Mouse (Mus musculus): Measurements from ENCODE around the gene Thap3.

GRCm38 (mm10) chr4:151959849-151960512 lies 28.8 kb downstream of the Thap3 start:
- no peak for TF ChIP-seq CTCF (conservative IDR thresholded peaks at IDR 0.05 in 1 of 2, IDR thresholded peaks at IDR 0.05 in 1 of 2; ENCODE audit: low read depth in 2 of 2, low read length in 2 of 2)
- no peak for TF ChIP-seq CHD1 (IDR thresholded peaks at IDR 0.05; ENCODE audit: low read depth, low read length)
- TF ChIP-seq USF1 (IDR thresholded peaks at IDR 0.05; ENCODE audit: low read depth, low read length) = no peak
- no peak for TF ChIP-seq POLR2A (IDR thresholded peaks at IDR 0.05; ENCODE audit: low read depth, low read length)
- no peak for TF ChIP-seq ZC3H11A (IDR thresholded peaks at IDR 0.05; ENCODE audit: low read depth, low read length)
- TF ChIP-seq RCOR1 (conservative IDR thresholded peaks at IDR 0.05; ENCODE audit: low read depth, low read length) = no peak
- TF ChIP-seq NELFE (IDR thresholded peaks at IDR 0.05; ENCODE audit: low read depth, low read length) = no peak
- TF ChIP-seq GABPA (IDR thresholded peaks at IDR 0.05; ENCODE audit: insufficient replicate concordance, low read depth, low read length) = no peak
- no peak for TF ChIP-seq UBTF (IDR thresholded peaks at IDR 0.05; ENCODE audit: low read depth, low read length)
- no peak for TF ChIP-seq TBP (conservative IDR thresholded peaks at IDR 0.05; ENCODE audit: low read depth, low read length)
- TF ChIP-seq EP300 (IDR thresholded peaks at IDR 0.05; ENCODE audit: low read length) = no peak

Data from CH12.LX (cell line).